In genomic region chr16:33853271-33853670, GRCm38 (mm10) we compare ENCODE assay signal across 29 mouse cellular contexts. TPM values are rescaled to one million over a fixed set of nuclear protein-coding genes. Genes with fewer than 3 reads are reported as not detected.
"Had no signal": no experiment of that assay in that cellular context is flagged by ENCODE, and none has a peak within 500 bp of the region (broad histone marks: within the 10 kb centered on the region; RNA-seq: fewer than 3 reads in every experiment).

No protein-coding gene starts in this region.

- H3K4me1 ChIP-seq: heart, embryonic 15.5 days; hindbrain, embryonic 13.5 days; hindbrain, embryonic 15.5 days; limb, embryonic 15.5 days had no signal

- H3K27me3 ChIP-seq: heart, embryonic 13.5 days; heart, embryonic 15.5 days; hindbrain, embryonic 13.5 days; hindbrain, embryonic 15.5 days; limb, embryonic 13.5 days; limb, embryonic 15.5 days; liver, embryonic 12.5 days had no signal

- H3K27ac ChIP-seq: heart, adult 2 months; heart, embryonic 13.5 days; heart, embryonic 15.5 days; hindbrain, embryonic 13.5 days; hindbrain, embryonic 15.5 days; hindbrain, postnatal 0 days; limb, embryonic 13.5 days; limb, embryonic 15.5 days; liver, embryonic 12.5 days; liver, embryonic 14.5 days had no signal

- DNase-seq: forebrain, postnatal 0 days; gastrocnemius, postnatal 14 days; gastrocnemius, postnatal 36 days; heart, adult 2 months; heart, postnatal 14 days; heart, postnatal 36 days; layer of hippocampus, adult 9-11 months; layer of hippocampus, postnatal 36 days; left cerebral cortex, postnatal 4 days; lung, adult 18-20 months had no signal

- H3K9ac ChIP-seq: forebrain, postnatal 0 days; heart, embryonic 13.5 days; heart, embryonic 15.5 days; hindbrain, embryonic 13.5 days; hindbrain, embryonic 15.5 days; limb, embryonic 13.5 days; limb, embryonic 15.5 days; liver, embryonic 12.5 days; liver, embryonic 14.5 days had no signal

- H3K36me3 ChIP-seq: hindbrain, embryonic 13.5 days; hindbrain, embryonic 15.5 days had no signal

- H3K4me2 ChIP-seq: heart, embryonic 11.5 days; heart, embryonic 13.5 days; heart, embryonic 15.5 days; hindbrain, embryonic 13.5 days; hindbrain, embryonic 15.5 days; limb, embryonic 13.5 days; limb, embryonic 15.5 days; liver, embryonic 12.5 days had no signal

- ATAC-seq: forebrain, postnatal 0 days; hindbrain, postnatal 0 days; intestine, embryonic 16.5 days; liver, embryonic 12.5 days had no signal

- H3K4me3 ChIP-seq: heart, adult 2 months; heart, embryonic 13.5 days; heart, embryonic 15.5 days; hindbrain, embryonic 13.5 days; hindbrain, embryonic 15.5 days; limb, embryonic 13.5 days; limb, embryonic 15.5 days; liver, embryonic 12.5 days had no signal

- H3K9me3 ChIP-seq: heart, embryonic 13.5 days; heart, embryonic 15.5 days; hindbrain, embryonic 13.5 days; hindbrain, embryonic 15.5 days; limb, embryonic 13.5 days; limb, embryonic 15.5 days; liver, embryonic 12.5 days had no signal

RNA-seq across cellular contexts. Expression of gene Muc13, which starts 59.4 kb away (rescaled TPM):
- total RNA-seq: forebrain, postnatal 0 days; gastrocnemius, adult 18-20 months; gastrocnemius, adult 8-10 months; gastrocnemius, postnatal 14 days; gastrocnemius, postnatal 36 days; heart, adult 2 months; hindbrain, postnatal 0 days; layer of hippocampus, adult 18-20 months; layer of hippocampus, adult 8-10 months; layer of hippocampus, postnatal 14 days; layer of hippocampus, postnatal 36 days; left cerebral cortex, postnatal 10 days; left cerebral cortex, postnatal 4 days; liver, adult 2 months had no signal
- polyA plus RNA-seq: forebrain, postnatal 0 days; heart, postnatal 0 days; hindbrain, embryonic 13.5 days; limb, embryonic 15.5 days had no signal
